Mouse (Mus musculus) stomach, embryonic 16.5 days (tissue): ENCODE data around the gene Mta1. TPM values are rescaled to one million over a fixed set of nuclear protein-coding genes. Genes with fewer than 3 reads are reported as not detected.

Source experiments
- ATAC-seq: fragments of 200-750 bp; cut with Nextera tagmentation; 2 replicates; pipeline ENCODE4 v1.8.0; 2017; ENCODE audit warnings: moderate number of reproducible peaks, moderate TSS enrichment; ENCODE audit not compliant: insufficient read depth, low FRiP score
- H3K27ac ChIP-seq: fragments of 300-500 bp; sonication (generic); 2 replicates; pipeline ENCODE4 v1.5.1; 2014; ENCODE audit warnings: low read length
- H3K27me3 ChIP-seq: fragments of 300-500 bp; sonication (generic); 2 replicates; pipeline ENCODE4 v1.6.1; 2014; ENCODE audit warnings: low read length, control low read depth, mixed read lengths; ENCODE audit not compliant: control insufficient read depth, insufficient read depth
- H3K36me3 ChIP-seq: fragments of 300-500 bp; sonication (generic); 2 replicates; pipeline ENCODE4 v1.6.1; 2014; ENCODE audit warnings: low read length; ENCODE audit not compliant: control insufficient read depth, insufficient read depth
- H3K4me1 ChIP-seq: fragments of 300-500 bp; sonication (generic); 2 replicates; pipeline ENCODE4 v1.6.1; 2014; ENCODE audit warnings: low read length, control low read depth, mixed read lengths; ENCODE audit not compliant: control insufficient read depth, insufficient read depth
- H3K4me2 ChIP-seq: fragments of 300-500 bp; sonication (generic); 2 replicates; pipeline ENCODE4 v1.6.1; 2014; ENCODE audit warnings: low read depth, low read length, mixed read lengths
- H3K4me3 ChIP-seq: fragments of 300-500 bp; sonication (generic); replicated peaks from 2 replicates; pipeline ENCODE4 v1.5.1; 2014; ENCODE audit warnings: mild to moderate bottlenecking, low read length
- H3K9ac ChIP-seq: fragments of 300-500 bp; sonication (generic); 2 replicates; pipeline ENCODE4 v1.6.1; 2014; ENCODE audit warnings: low read length
- H3K9me3 ChIP-seq: fragments of 300-500 bp; sonication (generic); replicated peaks from 2 replicates; pipeline ENCODE4 v1.6.1; 2016; ENCODE audit warnings: low read length, control low read depth; ENCODE audit not compliant: control insufficient read depth
- WGBS: fragments of 180-500 bp; shearing (Covaris S2); extraction: QIAGEN DNeasy Blood & Tissue Kit; methylation state at CpG from one replicate; pipeline ENCODE4 v1.1.7; 2014; 5-methylcytosine and 5-hydroxymethylcytosine counted together
- polyA plus RNA-seq: library from polyadenylated mRNA; unstranded; fragments of >200 nt; fragmentation: Nextera tagmentation; extraction: Ambion mirVana; gene quantifications from 2 replicates; pipeline ENCODE4 v1.2.1, GENCODE M21; 2015

Mta1 gene
- polyA plus RNA-seq, 1 experiment from 2014 or later, result 10.8 TPM

GRCm38 (mm10) chr12:113149341-113149740 is 51.3 kb downstream of the Mta1 start:
- no peak for ATAC-seq
- Histone ChIP-seq H3K9ac (no peak overlapping the region), H3K27me3 (0 out of 2 replicates have a peak, but pooled peaks cover 7% of the 10 kb centered on the region), H3K4me3 (no peak overlapping the region), H3K4me2 (no peak overlapping the region), H3K27ac (no peak overlapping the region), H3K4me1 (peaks cover 20% of the 10 kb centered on the region; the same call in 1 of the 2 replicates), H3K36me3 (no peaks in the 10 kb centered on the region), H3K9me3 (no peaks in the 10 kb centered on the region)
- 68% methylated on average over 4 of the region's 4 CpGs for WGBS

GRCm38 (mm10) chr12:113149896-113150295 is 51.8 kb downstream of the Mta1 start:
- Histone ChIP-seq H3K9me3 (no peaks in the 10 kb centered on the region), H3K4me2 (no peak overlapping the region), H3K36me3 (no peaks in the 10 kb centered on the region), H3K27me3 (0 out of 2 replicates have a peak, but pooled peaks cover 7% of the 10 kb centered on the region), H3K9ac (no peak overlapping the region), H3K4me3 (no peak overlapping the region), H3K27ac (no peak overlapping the region), H3K4me1 (peaks cover 25% of the 10 kb centered on the region)
- WGBS, result 89% methylated on average over 3 of the region's 3 CpGs
- ATAC-seq, result no peak

- Histone ChIP-seq H3K27me3 (0 out of 2 replicates have a peak, but pooled peaks cover 7% of the 10 kb centered on the region), H3K9ac (no peak overlapping the region), H3K4me2 (no peak overlapping the region), H3K36me3 (no peaks in the 10 kb centered on the region), H3K9me3 (no peaks in the 10 kb centered on the region), H3K4me1 (peaks cover 31% of the 10 kb centered on the region), H3K4me3 (no peak overlapping the region), H3K27ac (no peak overlapping the region)
- WGBS, result 69% methylated on average over 4 of the region's 4 CpGs
- no peak for ATAC-seq
These were observed 52.5 kb downstream of the Mta1 start for GRCm38 (mm10) chr12:113150591-113150990.

GRCm38 (mm10) chr12:113151046-113151445 is 53.0 kb downstream of the Mta1 start:
- 64% methylated on average over 8 of the region's 8 CpGs for WGBS
- Histone ChIP-seq H3K9ac (no peak overlapping the region), H3K4me3 (no peak overlapping the region), H3K27me3 (0 out of 2 replicates have a peak, but pooled peaks cover 7% of the 10 kb centered on the region), H3K9me3 (no peaks in the 10 kb centered on the region), H3K4me1 (peaks cover 31% of the 10 kb centered on the region), H3K36me3 (no peaks in the 10 kb centered on the region), H3K4me2 (peak overlapping the region; percentile 83), H3K27ac (no peak overlapping the region)
- no peak for ATAC-seq

GRCm38 (mm10) chr12:113151661-113152271 is 53.7 kb downstream of the Mta1 start:
- 2% methylated on average over 36 of the region's 36 CpGs for WGBS
- ATAC-seq, result no peak
- no peak overlapping the region for H3K27ac ChIP-seq

GRCm38 (mm10) chr12:113152272-113152661 is 54.2 kb downstream of the Mta1 start:
- peak overlapping the region; percentile 83 for H3K4me2 ChIP-seq
- peaks cover 32% of the 10 kb centered on the region for H3K4me1 ChIP-seq
- no peaks in the 10 kb centered on the region for H3K9me3 ChIP-seq
- peak overlapping the region; percentile 75 for H3K9ac ChIP-seq
- ATAC-seq, result no peak
- peak overlapping the region; percentile 62 for H3K4me3 ChIP-seq
- 17% methylated on average over 19 of the region's 19 CpGs for WGBS
- H3K36me3 ChIP-seq, result no peaks in the 10 kb centered on the region
- H3K27me3 ChIP-seq, result 0 out of 2 replicates have a peak, but pooled peaks cover 7% of the 10 kb centered on the region
- no peak overlapping the region for H3K27ac ChIP-seq

More at GRCm38 (mm10) chr12:113151661-113152271, 53.7 kb downstream of the Mta1 start:
- Histone ChIP-seq H3K9me3 (no peaks in the 10 kb centered on the region), H3K4me2 (peak overlapping the region; percentile 83), H3K4me3 (peak overlapping the region; percentile 62), H3K36me3 (no peaks in the 10 kb centered on the region), H3K27me3 (0 out of 2 replicates have a peak, but pooled peaks cover 7% of the 10 kb centered on the region), H3K9ac (peak overlapping the region; percentile 75), H3K4me1 (peaks cover 28% of the 10 kb centered on the region)

- H3K4me3 ChIP-seq, result peak overlapping the region; percentile 62; the same call in 1 of the 2 replicates
- peaks cover 32% of the 10 kb centered on the region for H3K4me1 ChIP-seq
- peak overlapping the region; percentile 83 for H3K4me2 ChIP-seq
- no peaks in the 10 kb centered on the region for H3K9me3 ChIP-seq
- no peaks in the 10 kb centered on the region for H3K36me3 ChIP-seq
- 0 out of 2 replicates have a peak, but pooled peaks cover 7% of the 10 kb centered on the region for H3K27me3 ChIP-seq
- WGBS, result 81% methylated on average over 6 of the region's 6 CpGs
- no peak for ATAC-seq
- no peak overlapping the region for H3K27ac ChIP-seq
- no peak overlapping the region for H3K9ac ChIP-seq
These were observed 55.0 kb downstream of the Mta1 start for GRCm38 (mm10) chr12:113152991-113153525.

- ATAC-seq, result no peak
- Histone ChIP-seq H3K4me2 (no peak overlapping the region), H3K9ac (no peak overlapping the region), H3K27me3 (0 out of 2 replicates have a peak, but pooled peaks cover 7% of the 10 kb centered on the region), H3K27ac (no peak overlapping the region), H3K4me1 (peaks cover 32% of the 10 kb centered on the region), H3K4me3 (no peak overlapping the region), H3K36me3 (no peaks in the 10 kb centered on the region), H3K9me3 (no peaks in the 10 kb centered on the region)
- WGBS, result 89% methylated on average over 7 of the region's 7 CpGs
These were observed 55.9 kb downstream of the Mta1 start for GRCm38 (mm10) chr12:113153971-113154370.

- H3K4me3 ChIP-seq, result peak overlapping the region; percentile 52
These were observed 56.6 kb downstream of the Mta1 start for GRCm38 (mm10) chr12:113154747-113155075.

More at GRCm38 (mm10) chr12:113154747-113155075, 56.6 kb downstream of the Mta1 start:
- Histone ChIP-seq H3K4me2 (peak overlapping the region; percentile 94), H3K9ac (peak overlapping the region; percentile 81), H3K27me3 (0 out of 2 replicates have a peak, but pooled peaks cover 7% of the 10 kb centered on the region), H3K27ac (peak overlapping the region; percentile 93), H3K36me3 (no peaks in the 10 kb centered on the region), H3K9me3 (no peaks in the 10 kb centered on the region), H3K4me1 (peaks cover 32% of the 10 kb centered on the region)
- WGBS, result 70% methylated on average over 6 of the region's 6 CpGs
- ATAC-seq, result no peak
